In the genomic region with DNA sequence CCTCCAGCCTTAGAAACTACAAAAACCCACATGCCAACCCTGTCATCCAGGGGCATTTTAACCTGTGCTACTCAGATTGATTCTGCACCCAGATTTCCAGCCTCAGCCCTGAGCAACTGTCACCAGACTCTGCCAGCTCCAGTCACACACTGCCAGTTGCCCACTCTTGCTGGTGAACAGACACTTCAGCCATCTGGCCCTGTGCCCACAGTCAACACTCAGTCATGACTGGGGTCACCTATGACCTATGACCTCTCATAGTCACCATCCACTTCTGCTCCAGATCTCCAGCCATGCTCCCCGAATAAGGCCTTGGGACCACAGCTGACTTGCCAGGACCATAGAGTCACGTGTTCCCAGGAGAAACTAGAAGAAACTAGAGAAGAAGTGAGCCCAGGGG, we compare ENCODE assay signal across 19 mouse cellular contexts.
"Had no signal": no experiment of that assay in that cellular context is flagged by ENCODE, and none has a peak within 500 bp of the region (broad histone marks: within the 10 kb centered on the region; RNA-seq: fewer than 3 reads in every experiment).

No protein-coding gene starts in this region.

- DNase-seq: liver, postnatal 0 days; lung, adult 2 months; lung, postnatal 14 days; lung, postnatal 36 days; right cerebral cortex, postnatal 14 days; thymus, adult 2 months; thymus, postnatal 25 days; thymus, postnatal 4 days had no signal

- H3K36me3 ChIP-seq: liver, embryonic 15.5 days; lung, embryonic 15.5 days; midbrain, embryonic 13.5 days; midbrain, embryonic 15.5 days; neural tube, embryonic 12.5 days; stomach, embryonic 15.5 days had no signal

- H3K27me3 ChIP-seq: liver, embryonic 15.5 days; lung, embryonic 15.5 days; midbrain, embryonic 15.5 days; neural tube, embryonic 12.5 days; stomach, embryonic 15.5 days had no signal

- H3K9me3 ChIP-seq: liver, embryonic 15.5 days; lung, embryonic 15.5 days; megakaryocyte, embryonic 14.5 days; midbrain, embryonic 13.5 days; midbrain, embryonic 15.5 days; neural tube, embryonic 12.5 days; stomach, embryonic 15.5 days had no signal

- H3K4me3 ChIP-seq: liver, embryonic 15.5 days; lung, embryonic 15.5 days; megakaryocyte, embryonic 14.5 days; midbrain, embryonic 13.5 days; midbrain, embryonic 15.5 days; neural tube, embryonic 12.5 days; stomach, embryonic 15.5 days had no signal

- H3K9ac ChIP-seq: liver, embryonic 15.5 days; liver, postnatal 0 days; lung, embryonic 15.5 days; midbrain, embryonic 13.5 days; midbrain, embryonic 15.5 days; neural tube, embryonic 12.5 days; stomach, embryonic 15.5 days had no signal

- H3K4me2 ChIP-seq: liver, embryonic 15.5 days; lung, embryonic 15.5 days; midbrain, embryonic 11.5 days; midbrain, embryonic 13.5 days; midbrain, embryonic 15.5 days; neural tube, embryonic 12.5 days; stomach, embryonic 15.5 days had no signal

- H3K4me1 ChIP-seq: liver, embryonic 15.5 days; megakaryocyte, embryonic 14.5 days; midbrain, embryonic 15.5 days; neural tube, embryonic 12.5 days had no signal

- H3K27ac ChIP-seq: liver, embryonic 15.5 days; lung, embryonic 15.5 days; macrophage; midbrain, embryonic 13.5 days; midbrain, embryonic 15.5 days; neural tube, embryonic 12.5 days; stomach, embryonic 15.5 days; stomach, postnatal 0 days had no signal

- ATAC-seq: liver, postnatal 0 days; lung, postnatal 0 days; midbrain, embryonic 13.5 days; midbrain, embryonic 15.5 days had no signal
